Mouse (Mus musculus) MEL (cell line): ENCODE measurements around the gene Vpreb2. TPM values are rescaled to one million over a fixed set of nuclear protein-coding genes. Genes with fewer than 3 reads are reported as not detected.
"Not testable (repeated sequence)": the region's sequence is repeated elsewhere in the genome, so short reads cannot be mapped to it uniquely, and the experiment has no call there.

Experiments used
- DNase-seq: peaks from one replicate; pipeline ENCODE4 v3.0.0; 2011; ENCODE audit warnings: low read depth, low spot score
- H3K27ac ChIP-seq: 2 replicates; pipeline ENCODE4 v1.5.1; 2012; ENCODE audit warnings: low read depth, mild to moderate bottlenecking, control low read depth, low read length, moderate library complexity; ENCODE audit not compliant: control insufficient read depth
- H3K27me3 ChIP-seq, 2 experiments: fragments of 150-350 bp in 1 of 2; sonication (generic) in 1 of 2; 2 replicates each; pipeline ENCODE4 v1.6.1; 2012; ENCODE audit warnings: low read length in 2 of 2, mild to moderate bottlenecking in 2 of 2, improper control_type of control experiment in 1 of 2, moderate library complexity in 1 of 2; ENCODE audit not compliant: insufficient read depth in 2 of 2, control insufficient read depth in 1 of 2
- H3K36me3 ChIP-seq, 2 experiments: 2 replicates each; pipeline ENCODE4 v1.6.1; 2012 to 2014; ENCODE audit warnings: low read length in 2 of 2, improper control_type of control experiment in 1 of 2, inconsistent platforms in 1 of 2, mild to moderate bottlenecking in 1 of 2; ENCODE audit not compliant: insufficient read depth in 2 of 2, control insufficient read depth in 1 of 2
- H3K4me1 ChIP-seq, 2 experiments: fragments of 150-350 bp in 1 of 2; sonication (generic) in 1 of 2; 2 replicates each; pipeline ENCODE4 v1.6.1; 2012; ENCODE audit warnings: low read length in 2 of 2, improper control_type of control experiment in 1 of 2, mild to moderate bottlenecking in 1 of 2; ENCODE audit not compliant: insufficient read depth in 2 of 2, control insufficient read depth in 1 of 2
- H3K4me3 ChIP-seq, 2 experiments: fragments of 150-350 bp in 1 of 2; sonication (generic) in 1 of 2; 2 replicates each; pipeline ENCODE4 v1.5.1; 2012; ENCODE audit warnings: low read depth in 2 of 2, low read length in 2 of 2, mild to moderate bottlenecking in 2 of 2, moderate library complexity in 2 of 2, control low read depth in 1 of 2, improper control_type of control experiment in 1 of 2; ENCODE audit not compliant: control insufficient read depth in 1 of 2, insufficient read depth in 1 of 2
- H3K79me2 ChIP-seq: 2 replicates; pipeline ENCODE4 v1.6.1; 2012; ENCODE audit warnings: mild to moderate bottlenecking, low read length, moderate library complexity; ENCODE audit not compliant: control insufficient read depth, poor library complexity, insufficient read depth
- H3K9ac ChIP-seq: 2 replicates; pipeline ENCODE4 v1.6.1; 2012; ENCODE audit warnings: low read depth, mild to moderate bottlenecking, control low read depth, low read length, moderate library complexity; ENCODE audit not compliant: control insufficient read depth, poor library complexity, severe bottlenecking
- H3K9me3 ChIP-seq: fragments of 150-350 bp; sonication (generic); replicated peaks from 2 replicates; pipeline ENCODE4 v1.6.1; 2012; ENCODE audit warnings: mild to moderate bottlenecking, low read length, improper control_type of control experiment, moderate library complexity; ENCODE audit not compliant: insufficient read depth
- CTCF ChIP-seq, 3 experiments: IDR thresholded peaks in 2 of 3; conservative IDR thresholded peaks in 1 of 3; 2 replicates each; pipeline ENCODE4 v1.5.1; 2011 to 2012; ENCODE audit warnings: low read length in 3 of 3, low read depth in 2 of 3, mild to moderate bottlenecking in 2 of 3, improper control_type of control experiment in 1 of 3, inconsistent platforms in 1 of 3, mixed read lengths in 1 of 3, moderate library complexity in 1 of 3; ENCODE audit not compliant: control insufficient read depth in 1 of 3, insufficient read depth in 1 of 3, poor library complexity in 1 of 3, severe bottlenecking in 1 of 3
- E2F4 ChIP-seq: IDR thresholded peaks from 2 replicates; pipeline ENCODE4 v1.6.1; 2011; ENCODE audit warnings: low read depth, low read length, improper control_type of control experiment, borderline replicate concordance
- ETS1 ChIP-seq: IDR thresholded peaks from 2 replicates; pipeline ENCODE4 v1.6.1; 2012; ENCODE audit warnings: low read depth, mild to moderate bottlenecking, inconsistent platforms, low read length, improper control_type of control experiment, moderate library complexity
- GABPA ChIP-seq: IDR thresholded peaks from 2 replicates; pipeline ENCODE4 v1.6.1; 2012; ENCODE audit warnings: low read depth, mild to moderate bottlenecking, inconsistent platforms, low read length, improper control_type of control experiment, moderate library complexity
- GATA1 ChIP-seq: IDR thresholded peaks from 2 replicates; pipeline ENCODE4 v1.6.1; 2011; ENCODE audit warnings: low read depth, low read length, improper control_type of control experiment
- JUND ChIP-seq: IDR thresholded peaks from 2 replicates; pipeline ENCODE4 v1.6.1; 2011; ENCODE audit warnings: low read depth, mild to moderate bottlenecking, improper control_type of control experiment, low read length
- KAT2A ChIP-seq: conservative IDR thresholded peaks from 2 replicates; pipeline ENCODE4 v1.6.1; 2012; ENCODE audit warnings: low read depth, low read length, improper control_type of control experiment, inconsistent platforms
- MAFK ChIP-seq: IDR thresholded peaks from 2 replicates; pipeline ENCODE4 v1.6.1; 2011; ENCODE audit warnings: low read depth, mild to moderate bottlenecking, low read length, improper control_type of control experiment, borderline replicate concordance
- MAX ChIP-seq: IDR thresholded peaks from 2 replicates; pipeline ENCODE4 v1.6.1; 2011; ENCODE audit warnings: low read length, improper control_type of control experiment
- MAZ ChIP-seq: IDR thresholded peaks from 2 replicates; pipeline ENCODE4 v1.6.1; 2012; ENCODE audit warnings: low read depth, mild to moderate bottlenecking, inconsistent platforms, low read length, improper control_type of control experiment
- MEF2A ChIP-seq: IDR thresholded peaks from 2 replicates; pipeline ENCODE4 v1.6.1; 2014; ENCODE audit warnings: low read depth, mild to moderate bottlenecking, inconsistent platforms, low read length, improper control_type of control experiment; ENCODE audit not compliant: poor library complexity, insufficient replicate concordance, severe bottlenecking; ENCODE audit errors: extremely low read depth
- MYB ChIP-seq: IDR thresholded peaks from 2 replicates; pipeline ENCODE4 v1.6.1; 2011; ENCODE audit warnings: mild to moderate bottlenecking, low read depth, low read length, improper control_type of control experiment
- POLR2A ChIP-seq, 2 experiments: IDR thresholded peaks; 2 replicates each; pipeline ENCODE4 v1.6.1; 2011 to 2012; ENCODE audit warnings: low read length in 2 of 2, mild to moderate bottlenecking in 2 of 2, control low read depth in 1 of 2, improper control_type of control experiment in 1 of 2, low read depth in 1 of 2, moderate library complexity in 1 of 2; ENCODE audit not compliant: control insufficient read depth in 1 of 2, insufficient read depth in 1 of 2, poor library complexity in 1 of 2
- POLR2AphosphoS5 ChIP-seq: IDR thresholded peaks from 2 replicates; pipeline ENCODE4 v1.6.1; 2012; ENCODE audit warnings: low read depth, borderline replicate concordance, mild to moderate bottlenecking, inconsistent platforms, low read length, moderate library complexity, mixed read lengths
- RAD21 ChIP-seq: IDR thresholded peaks from 2 replicates; pipeline ENCODE4 v1.6.1; 2011; ENCODE audit warnings: mild to moderate bottlenecking, low read depth, low read length, improper control_type of control experiment
- SMC3 ChIP-seq: IDR thresholded peaks from 2 replicates; pipeline ENCODE4 v1.6.1; 2011; ENCODE audit warnings: low read depth, low read length, improper control_type of control experiment
- TBP ChIP-seq: IDR thresholded peaks from 2 replicates; pipeline ENCODE4 v1.8.0; 2011; ENCODE audit warnings: low read depth, low read length, improper control_type of control experiment
- UBTF ChIP-seq: IDR thresholded peaks from 2 replicates; pipeline ENCODE4 v1.6.1; 2012; ENCODE audit warnings: low read depth, mild to moderate bottlenecking, inconsistent platforms, low read length, improper control_type of control experiment, moderate library complexity, borderline replicate concordance; ENCODE audit not compliant: insufficient read depth
- USF2 ChIP-seq, 2 experiments: IDR thresholded peaks; 2 replicates each; pipeline ENCODE4 v1.6.1; 2011 to 2012; ENCODE audit warnings: improper control_type of control experiment in 2 of 2, low read length in 2 of 2, borderline replicate concordance in 1 of 2, inconsistent platforms in 1 of 2, low read depth in 1 of 2, mild to moderate bottlenecking in 1 of 2; ENCODE audit not compliant: insufficient read depth in 1 of 2
- ZNF384 ChIP-seq: IDR thresholded peaks from 2 replicates; pipeline ENCODE4 v1.6.1; 2012; ENCODE audit warnings: low read depth, mild to moderate bottlenecking, inconsistent platforms, low read length, improper control_type of control experiment
- polyA plus RNA-seq, 2 experiments: library from polyadenylated mRNA; stranded (reverse) in 1 of 2; unstranded in 1 of 2; fragments of >175 nt in 1 of 2; fragments of >200 nt in 1 of 2; gene quantifications; 2 replicates each; pipeline versions ENCODE4 v1.2.1 to v1.2.4; 2012; ENCODE audit warnings: low replicate concordance in 2 of 2, low read depth in 1 of 2; ENCODE audit not compliant: insufficient read length in 2 of 2, insufficient read depth in 1 of 2, missing spikeins in 1 of 2
- total RNA-seq: library from RNA; depleted of rRNA; stranded (reverse); fragments of 300-350 nt; gene quantifications from 2 replicates; pipeline ENCODE4 v1.2.3, GENCODE M21; 2012

Vpreb2 gene
- total and polyA plus RNA-seq, 3 experiments = not detected

DNA sequence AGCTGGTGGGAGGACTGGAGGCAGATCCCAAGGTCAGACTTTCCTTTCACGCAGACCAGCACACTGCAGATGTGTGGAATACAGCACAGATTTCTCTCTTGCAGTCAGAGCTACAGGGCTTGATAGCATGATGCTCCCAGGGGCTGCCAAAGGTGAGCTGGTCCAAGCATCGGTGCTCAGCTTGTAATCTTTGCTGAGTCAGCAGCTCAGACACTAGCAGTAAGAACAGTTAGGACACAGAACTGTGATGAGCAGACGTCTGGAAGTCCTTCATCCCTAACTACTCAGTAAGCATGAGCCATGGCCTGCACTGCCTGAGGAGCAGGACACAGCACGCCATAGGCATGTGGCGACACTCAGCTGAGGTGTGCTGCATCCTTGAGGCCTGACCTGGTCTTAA lies 8.4 kb upstream of the Vpreb2 start:
- Histone ChIP-seq H3K4me3 (no peak overlapping the region), H3K9me3 (no peaks in the 10 kb centered on the region), H3K27ac (no peak overlapping the region), H3K4me1 (no peaks in the 10 kb centered on the region; a peak in 1 of 4 replicates), H3K79me2 (no peaks in the 10 kb centered on the region), H3K27me3 (peaks cover 0 to 2% of the 10 kb centered on the region in 2 experiments; a peak in 3 of 4 replicates), H3K36me3 (0 out of 4 replicates have a peak, but pooled peaks cover 0 to 2% of the 10 kb centered on the region in 2 experiments), H3K9ac (no peak overlapping the region)
- no peak for DNase-seq
- TF ChIP-seq RAD21 = no peak
- TF ChIP-seq ETS1 = no peak
- TF ChIP-seq POLR2A (IDR thresholded peaks at IDR 0.05; ENCODE audit: control insufficient read depth in 1 of 2, insufficient read depth in 1 of 2, low read depth in 1 of 2, low read length in 2 of 2, poor library complexity in 1 of 2) = no peak
- TF ChIP-seq MAFK = peak; percentile 63; the same call in 1 of the 2 replicates

DNA sequence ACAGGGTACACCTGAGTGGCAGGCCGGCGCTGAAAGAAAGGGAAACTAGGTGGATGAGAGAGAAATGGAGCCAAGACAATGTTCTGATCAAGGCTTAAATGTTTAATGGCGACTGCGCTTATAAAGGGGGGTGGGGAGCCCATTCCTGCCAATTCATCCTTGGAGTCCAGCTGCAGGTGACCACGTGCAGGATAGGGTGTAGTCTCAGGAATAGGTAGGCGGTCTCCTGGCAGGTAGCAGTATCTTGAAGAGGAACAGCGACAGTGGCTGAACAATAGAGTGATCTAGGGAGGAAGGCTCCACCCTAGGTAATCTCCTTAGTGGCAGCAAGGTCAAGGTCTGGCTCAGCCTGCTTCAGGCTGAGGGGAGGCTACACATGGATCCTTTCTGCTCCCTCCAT lies 2.4 kb upstream of the Vpreb2 start:
- not testable (repeated sequence) for H3K9me3 ChIP-seq, H3K27ac ChIP-seq, H3K4me3 ChIP-seq, H3K9ac ChIP-seq, H3K4me1 ChIP-seq, H3K79me2 ChIP-seq, DNase-seq, H3K36me3 ChIP-seq, H3K27me3 ChIP-seq

DNA sequence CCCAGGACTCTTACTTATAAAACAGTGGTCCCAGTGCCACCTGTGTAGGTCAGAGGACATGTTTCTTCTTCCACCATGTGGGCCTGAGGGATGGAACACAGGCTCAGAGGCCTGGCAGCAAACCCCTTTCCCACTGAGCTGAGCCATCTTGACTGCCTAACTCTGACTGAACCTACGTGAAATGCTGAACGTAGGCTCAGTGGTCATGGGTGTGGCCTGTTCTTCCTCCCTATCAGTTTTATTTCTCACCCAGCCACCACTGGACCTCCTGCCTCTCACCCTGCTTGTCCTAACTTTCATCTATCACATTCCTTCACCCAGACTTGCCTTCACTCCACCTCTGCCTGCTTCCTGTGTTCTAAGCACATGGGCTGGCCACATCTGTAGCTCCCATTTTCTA lies 3.0 kb downstream of the Vpreb2 start:
- no peak overlapping the region for H3K9ac ChIP-seq
- peaks cover 0 to 6% of the 10 kb centered on the region in 2 experiments; a peak in 1 of 4 replicates for H3K27me3 ChIP-seq
- no peaks in the 10 kb centered on the region for H3K36me3 ChIP-seq
- no peak overlapping the region for H3K27ac ChIP-seq
- DNase-seq = peak; percentile 27
- H3K4me3 ChIP-seq = no peak overlapping the region
- peaks cover 0 to 5% of the 10 kb centered on the region in 2 experiments; a peak in 2 of 4 replicates for H3K4me1 ChIP-seq
- no peaks in the 10 kb centered on the region for H3K79me2 ChIP-seq
- no peaks in the 10 kb centered on the region for H3K9me3 ChIP-seq
- TF ChIP-seq KAT2A (no peak), POLR2AphosphoS5 (no peak), POLR2A (IDR thresholded peaks at IDR 0.05; ENCODE audit: control insufficient read depth in 1 of 2, insufficient read depth in 1 of 2, low read depth in 1 of 2, low read length in 2 of 2, poor library complexity in 1 of 2) (no peak), UBTF (no peak), E2F4 (no peak), ZNF384 (no peak), MYB (no peak), TBP (no peak), GABPA (no peak), MAZ (no peak), MAX (no peak), SMC3 (no peak), USF2 (IDR thresholded peaks at IDR 0.05; ENCODE audit: borderline replicate concordance in 1 of 2, insufficient read depth in 1 of 2, low read depth in 1 of 2, low read length in 2 of 2) (no peak), CTCF (IDR thresholded peaks at IDR 0.05 in 2 of 3, conservative IDR thresholded peaks at IDR 0.05 in 1 of 3; ENCODE audit: control insufficient read depth in 1 of 3, insufficient read depth in 1 of 3, low read depth in 2 of 3, low read length in 3 of 3, poor library complexity in 1 of 3, severe bottlenecking in 1 of 3) (no peak), JUND (no peak), RAD21 (no peak), ETS1 (no peak), MEF2A (no peak), GATA1 (no peak)
